9 mouse cellular contexts compared by ENCODE assay signal in the genomic region with DNA sequence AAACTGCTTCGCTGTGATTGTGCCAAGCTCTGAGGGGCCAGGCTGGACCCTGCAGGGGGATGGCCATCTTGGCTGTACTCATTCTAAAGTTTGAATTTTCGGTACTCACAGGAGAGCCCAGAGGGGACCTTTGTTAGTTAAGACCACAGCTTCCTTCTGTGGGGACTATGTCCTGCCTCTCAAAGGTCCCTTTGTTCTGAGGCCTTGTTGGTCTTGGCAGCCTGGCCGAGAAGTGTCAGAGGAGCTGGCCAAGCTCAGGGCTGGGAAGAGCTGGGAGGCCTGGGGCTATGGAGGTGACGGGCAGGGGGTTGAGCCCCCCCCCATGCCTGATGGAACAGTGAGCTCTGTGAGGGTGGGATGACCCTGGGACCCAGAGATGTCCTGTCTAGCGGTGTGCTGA. TPM values are rescaled to one million over a fixed set of nuclear protein-coding genes. Genes with fewer than 3 reads are reported as not detected.
DNase-seq lines count a peak whose midpoint lies in the region; ATAC-seq and TF ChIP-seq lines count a peak whose summit lies in the region.
"Had no signal": no experiment of that assay in that cellular context is flagged by ENCODE, and none has a peak within 500 bp of the region (broad histone marks: within the 10 kb centered on the region; RNA-seq: fewer than 3 reads in every experiment).

No protein-coding gene starts in this region.

- H3K4me1 ChIP-seq in forebrain, embryonic 10.5 days, result peaks cover 63% of the 10 kb centered on the region
- peaks cover 3% of the 10 kb centered on the region; the same call in 1 of the 2 replicates for H3K4me1 ChIP-seq in forebrain, embryonic 11.5 days (replicated peaks; ENCODE audit: control insufficient read depth, insufficient read depth, low read length)
- H3K4me1 ChIP-seq in midbrain, embryonic 10.5 days, result peaks cover 52% of the 10 kb centered on the region
- H3K4me1 ChIP-seq in midbrain, embryonic 11.5 days (ENCODE audit: control insufficient read depth, insufficient read depth, low read length), result peaks cover 15% of the 10 kb centered on the region
- peaks cover 18% of the 10 kb centered on the region for H3K4me1 ChIP-seq in hindbrain, postnatal 0 days (ENCODE audit: insufficient read depth, low read length)
- H3K4me1 ChIP-seq in liver, embryonic 11.5 days (replicated peaks; ENCODE audit: control insufficient read depth, insufficient read depth, low read length), result peaks cover 14% of the 10 kb centered on the region

- DNase-seq in forebrain, embryonic 10.5 days (ENCODE audit: extremely low spot score, low spot score), result no peak
- DNase-seq in forebrain, embryonic 11.5 days (ENCODE audit: low spot score), result no peak
- no peak for DNase-seq in midbrain, embryonic 10.5 days (ENCODE audit: low spot score)
- DNase-seq in midbrain, embryonic 11.5 days (ENCODE audit: low spot score, missing footprints), result no peak
- DNase-seq in hindbrain, postnatal 0 days (ENCODE audit: low spot score), result peak; percentile 61
- peak; percentile 23 for DNase-seq in retina, embryonic 14.5 days (ENCODE audit: low spot score)
- DNase-seq in liver, embryonic 11.5 days (ENCODE audit: low spot score), result no peak
- DNase-seq in thymus, adult 18-20 months, result no peak

- no peak overlapping the region for H3K4me3 ChIP-seq in forebrain, embryonic 10.5 days
- no peak overlapping the region for H3K4me3 ChIP-seq in forebrain, embryonic 11.5 days (ENCODE audit: low read depth, low read length)
- no peak overlapping the region for H3K4me3 ChIP-seq in midbrain, embryonic 10.5 days
- no peak overlapping the region for H3K4me3 ChIP-seq in midbrain, embryonic 11.5 days (ENCODE audit: low read depth, low read length)
- no peak overlapping the region for H3K4me3 ChIP-seq in hindbrain, postnatal 0 days (ENCODE audit: low read length)
- no peak overlapping the region for H3K4me3 ChIP-seq in liver, embryonic 11.5 days (ENCODE audit: low read depth, low read length)
- H3K4me3 ChIP-seq: liver, embryonic 15.5 days had no signal

- H3K4me2 ChIP-seq in forebrain, embryonic 11.5 days (ENCODE audit: low read depth, low read length, severe bottlenecking), result no peak overlapping the region
- no peak overlapping the region for H3K4me2 ChIP-seq in midbrain, embryonic 11.5 days
- H3K4me2 ChIP-seq in hindbrain, postnatal 0 days (ENCODE audit: low read depth, low read length), result no peak overlapping the region
- H3K4me2 ChIP-seq in liver, embryonic 11.5 days, result no peak overlapping the region
- H3K4me2 ChIP-seq: liver, embryonic 15.5 days had no signal

- no peak overlapping the region for H3K9ac ChIP-seq in forebrain, embryonic 11.5 days (ENCODE audit: low read length)
- H3K9ac ChIP-seq in midbrain, embryonic 11.5 days (ENCODE audit: low read length), result no peak overlapping the region
- H3K9ac ChIP-seq in hindbrain, postnatal 0 days (replicated peaks; ENCODE audit: low read length), result no peak overlapping the region
- no peak overlapping the region for H3K9ac ChIP-seq in liver, embryonic 11.5 days (ENCODE audit: low read depth, low read length)
- H3K9ac ChIP-seq: liver, embryonic 15.5 days had no signal

- ATAC-seq in forebrain, embryonic 11.5 days (replicated peaks; ENCODE audit: low FRiP score), result no peak
- ATAC-seq in midbrain, embryonic 11.5 days (ENCODE audit: low FRiP score), result no peak
- peak; percentile 82 for ATAC-seq in hindbrain, postnatal 0 days
- ATAC-seq in liver, embryonic 11.5 days (replicated peaks; ENCODE audit: low FRiP score), result no peak

- H3K27me3 ChIP-seq in forebrain, embryonic 10.5 days (ENCODE audit: poor library complexity, severe bottlenecking), result peaks cover 14% of the 10 kb centered on the region
- no peaks in the 10 kb centered on the region for H3K27me3 ChIP-seq in forebrain, embryonic 11.5 days (ENCODE audit: control insufficient read depth, insufficient read depth, low read length)
- peaks cover 22% of the 10 kb centered on the region for H3K27me3 ChIP-seq in midbrain, embryonic 10.5 days (ENCODE audit: low read depth, poor library complexity, severe bottlenecking)
- H3K27me3 ChIP-seq in midbrain, embryonic 11.5 days (ENCODE audit: control insufficient read depth, insufficient read depth, low read length), result no peaks in the 10 kb centered on the region
- H3K27me3 ChIP-seq in hindbrain, postnatal 0 days (ENCODE audit: insufficient read depth, low read length), result no peaks in the 10 kb centered on the region
- peaks cover 17% of the 10 kb centered on the region for H3K27me3 ChIP-seq in liver, embryonic 11.5 days (replicated peaks; ENCODE audit: control insufficient read depth, insufficient read depth, low read length)

- H3K9me3 ChIP-seq in forebrain, embryonic 10.5 days, result no peaks in the 10 kb centered on the region
- no peaks in the 10 kb centered on the region for H3K9me3 ChIP-seq in forebrain, embryonic 11.5 days (ENCODE audit: control insufficient read depth, low read length)
- no peaks in the 10 kb centered on the region for H3K9me3 ChIP-seq in midbrain, embryonic 10.5 days (replicated peaks)
- no peaks in the 10 kb centered on the region for H3K9me3 ChIP-seq in midbrain, embryonic 11.5 days (ENCODE audit: control insufficient read depth, low read length)
- no peaks in the 10 kb centered on the region for H3K9me3 ChIP-seq in hindbrain, postnatal 0 days (ENCODE audit: low read length)
- no peaks in the 10 kb centered on the region for H3K9me3 ChIP-seq in liver, embryonic 11.5 days (ENCODE audit: control insufficient read depth, low read length)
- H3K9me3 ChIP-seq: liver, embryonic 15.5 days had no signal

- peak overlapping the region; percentile 78 for H3K27ac ChIP-seq in forebrain, embryonic 10.5 days
- H3K27ac ChIP-seq in forebrain, embryonic 11.5 days (ENCODE audit: low read depth, low read length), result no peak overlapping the region
- H3K27ac ChIP-seq in midbrain, embryonic 10.5 days (replicated peaks), result peak overlapping the region; percentile 75
- H3K27ac ChIP-seq in midbrain, embryonic 11.5 days (ENCODE audit: low read depth, low read length), result no peak overlapping the region
- peak overlapping the region; percentile 78 for H3K27ac ChIP-seq in hindbrain, postnatal 0 days
- H3K27ac ChIP-seq in liver, embryonic 11.5 days (ENCODE audit: low read depth, low read length), result no peak overlapping the region
- H3K27ac ChIP-seq: liver, embryonic 15.5 days had no signal

- WGBS in forebrain, embryonic 10.5 days, result 44% methylated on average over 5 of the region's 5 CpGs
- WGBS in forebrain, embryonic 11.5 days, result 48% methylated on average over 5 of the region's 5 CpGs
- 58% methylated on average over 5 of the region's 5 CpGs for WGBS in midbrain, embryonic 10.5 days
- 53% methylated on average over 5 of the region's 5 CpGs for WGBS in midbrain, embryonic 11.5 days
- WGBS in hindbrain, postnatal 0 days, result 23% methylated on average over 5 of the region's 5 CpGs
- WGBS in liver, embryonic 11.5 days, result 72% methylated on average over 5 of the region's 5 CpGs

- no peaks in the 10 kb centered on the region for H3K36me3 ChIP-seq in forebrain, embryonic 10.5 days (replicated peaks)
- H3K36me3 ChIP-seq in forebrain, embryonic 11.5 days (ENCODE audit: control insufficient read depth, insufficient read depth, low read length), result no peaks in the 10 kb centered on the region
- H3K36me3 ChIP-seq in midbrain, embryonic 10.5 days, result no peaks in the 10 kb centered on the region
- no peaks in the 10 kb centered on the region for H3K36me3 ChIP-seq in midbrain, embryonic 11.5 days (ENCODE audit: control insufficient read depth, insufficient read depth, low read length)
- no peaks in the 10 kb centered on the region for H3K36me3 ChIP-seq in hindbrain, postnatal 0 days (ENCODE audit: insufficient read depth, low read length)
- H3K36me3 ChIP-seq in liver, embryonic 11.5 days (ENCODE audit: control insufficient read depth, insufficient read depth, low read length), result no peaks in the 10 kb centered on the region
- H3K36me3 ChIP-seq: liver, embryonic 15.5 days had no signal

- no peak for TF ChIP-seq CTCF in hindbrain, postnatal 0 days (IDR thresholded peaks at IDR 0.05; ENCODE audit: low read depth)

RNA-seq across cellular contexts. Expression of a gene that starts 36.8 kb away (rescaled TPM):
- 0.71 and 1.2 TPM in 2 replicates for polyA plus RNA-seq in forebrain, embryonic 10.5 days (2016; fragmentation: Nextera tagmentation; extraction: Ambion mirVana)
- polyA plus RNA-seq in forebrain, embryonic 11.5 days (2014; fragmentation: Nextera tagmentation; extraction: Ambion mirVana), result 0.76 and 0.80 TPM in 2 replicates
- 0.58 and 0.86 TPM in 2 replicates for polyA plus RNA-seq in midbrain, embryonic 10.5 days (2016; fragmentation: Nextera tagmentation; extraction: Ambion mirVana)
- 0.22 and 0.53 TPM in 2 replicates for polyA plus RNA-seq in midbrain, embryonic 11.5 days (2014; fragmentation: Nextera tagmentation; extraction: Ambion mirVana)
- total RNA-seq in hindbrain, postnatal 0 days (2014; rRNA removed), result 1.3 and 3.6 TPM in 2 replicates
- 0.49 and 0.55 TPM in 2 replicates for polyA plus RNA-seq in hindbrain, postnatal 0 days (2015; fragmentation: Nextera tagmentation; extraction: Ambion mirVana)
- polyA plus RNA-seq in liver, embryonic 11.5 days (2014; fragmentation: Nextera tagmentation; extraction: Ambion mirVana), result 0.38 TPM in 1 of 2 replicates, not detected in the other

RNA-seq across cellular contexts. Expression of a gene that starts 55.3 kb away (rescaled TPM):
- 0.36 and 0.48 TPM in 2 replicates for polyA plus RNA-seq in forebrain, embryonic 10.5 days (2016; fragmentation: Nextera tagmentation; extraction: Ambion mirVana)
- polyA plus RNA-seq in forebrain, embryonic 11.5 days (2014; fragmentation: Nextera tagmentation; extraction: Ambion mirVana), result 1.8 and 1.9 TPM in 2 replicates
- polyA plus RNA-seq in midbrain, embryonic 10.5 days (2016; fragmentation: Nextera tagmentation; extraction: Ambion mirVana), result 0.68 and 1.0 TPM in 2 replicates
- 1.5 TPM in 2 replicates for polyA plus RNA-seq in midbrain, embryonic 11.5 days (2014; fragmentation: Nextera tagmentation; extraction: Ambion mirVana)
- total RNA-seq in hindbrain, postnatal 0 days (2014; rRNA removed), result 48.1 and 54.5 TPM in 2 replicates
- polyA plus RNA-seq in hindbrain, postnatal 0 days (2015; fragmentation: Nextera tagmentation; extraction: Ambion mirVana), result 20.9 and 22.0 TPM in 2 replicates
- polyA plus RNA-seq in liver, embryonic 11.5 days (2014; fragmentation: Nextera tagmentation; extraction: Ambion mirVana), result 0.21 TPM in 1 of 2 replicates, not detected in the other

Comparison
In these comparisons a context has a peak if more than half of its experiments do, and no peak if none do; other contexts are left out.
1. H3K27ac ChIP-seq: peak in forebrain, embryonic 10.5 days (single experiment), midbrain, embryonic 10.5 days (single experiment) and hindbrain, postnatal 0 days (single experiment); none in forebrain, embryonic 11.5 days (single experiment), midbrain, embryonic 11.5 days (single experiment) and liver, embryonic 11.5 days (single experiment).
2. DNase-seq: peak in hindbrain, postnatal 0 days (single experiment) and retina, embryonic 14.5 days (single experiment); none in forebrain, embryonic 10.5 days (single experiment), forebrain, embryonic 11.5 days (single experiment), midbrain, embryonic 10.5 days (single experiment), midbrain, embryonic 11.5 days (single experiment), liver, embryonic 11.5 days (single experiment) and thymus, adult 18-20 months (0 of 2).